Mouse (Mus musculus): ENCODE data around the gene Tnni1.
A peak's percentile ranks its signal among the peaks of the same experiment; 100 is the strongest.

Tnni1 gene

DNA sequence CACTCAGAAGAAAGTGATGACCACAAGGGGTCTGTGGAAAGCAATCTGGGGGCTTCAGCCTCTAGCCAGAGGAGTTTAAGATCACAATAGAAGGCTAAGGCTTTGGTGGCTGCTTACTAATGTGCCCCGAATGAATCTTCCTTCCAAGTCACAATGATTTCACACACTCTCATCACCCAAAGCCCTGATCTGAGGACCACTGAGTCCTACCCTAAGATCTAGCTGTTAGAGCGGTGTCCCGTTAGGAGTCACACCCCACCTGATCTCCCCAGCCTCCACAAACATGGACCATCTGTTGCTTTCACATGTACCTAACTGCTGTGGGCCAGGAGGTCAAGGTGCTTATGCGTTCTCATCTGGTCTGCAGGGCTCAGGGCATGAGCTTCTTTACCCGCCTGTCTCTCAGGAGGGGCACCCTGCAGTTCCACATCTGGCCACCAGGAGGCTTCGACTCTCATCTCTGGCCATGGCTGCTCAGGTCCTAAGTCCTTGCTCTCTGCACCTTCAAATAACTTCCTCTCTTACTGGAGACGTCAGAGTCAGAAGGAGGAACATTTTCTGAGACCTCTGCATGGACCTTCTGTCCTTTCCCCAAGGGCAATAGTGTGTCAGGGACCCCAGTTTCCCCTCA, 31.9 kb downstream of the Tnni1 start:
- DNase-seq, result peak; percentile 88

DNA sequence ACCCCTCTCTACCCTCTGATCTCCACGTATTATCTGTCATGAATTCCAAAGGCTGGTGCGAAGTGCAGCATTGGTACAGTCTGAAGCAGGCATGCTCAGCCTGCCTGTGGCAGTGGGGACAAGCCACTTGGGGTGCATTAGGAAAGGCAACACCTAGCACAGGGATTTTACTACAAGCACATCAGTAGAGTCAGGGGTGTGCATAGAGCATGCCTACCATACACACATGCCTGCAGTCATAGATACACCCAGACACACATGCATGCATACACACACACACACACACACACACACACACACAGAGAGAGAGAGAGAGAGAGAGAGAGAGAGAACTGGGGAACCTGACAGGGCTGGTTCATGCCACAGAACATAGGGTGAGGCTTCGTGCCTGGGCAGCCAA, 33.0 kb downstream of the Tnni1 start:
- DNase-seq, result no peak

DNA sequence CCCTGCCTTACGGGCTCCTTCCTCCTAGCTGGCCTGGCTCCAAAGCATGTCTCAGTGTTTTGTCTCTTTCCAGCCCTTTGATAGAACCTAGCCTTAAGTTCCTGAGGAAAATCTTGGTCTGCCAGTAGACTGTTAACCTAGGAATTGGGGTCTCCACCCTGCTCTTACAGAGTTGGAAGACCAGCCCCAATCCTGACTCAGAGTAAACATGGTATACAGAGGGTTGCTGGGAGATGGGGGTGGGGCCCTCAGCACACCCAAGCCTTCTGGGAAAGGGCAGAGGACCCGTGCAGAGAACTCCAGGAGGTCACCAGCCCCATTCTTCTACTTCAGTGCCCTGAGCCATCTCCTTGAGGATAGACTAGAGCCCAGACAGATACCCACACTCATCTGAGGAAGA, 33.4 kb downstream of the Tnni1 start:
- DNase-seq, result no peak

DNA sequence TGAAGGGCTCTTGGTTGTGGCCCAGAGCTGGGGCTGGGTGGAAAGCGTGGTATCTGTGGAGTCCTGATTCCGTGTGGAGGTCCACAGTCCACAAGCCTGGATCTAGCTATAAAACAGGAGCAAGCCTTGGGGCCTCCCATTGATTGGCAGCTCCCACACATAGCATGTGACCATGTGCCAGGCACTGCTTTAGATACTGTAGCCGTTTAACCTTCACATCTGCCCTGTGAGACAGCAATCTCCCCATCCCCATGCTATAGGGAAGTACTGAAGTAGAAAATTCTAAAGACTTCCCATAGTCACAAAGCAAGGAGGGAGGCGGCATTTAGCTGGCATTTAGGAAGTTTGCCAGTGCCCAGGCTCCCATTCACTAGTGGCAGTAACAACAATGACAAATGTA, 33.8 kb downstream of the Tnni1 start:
- no peak for DNase-seq

DNA sequence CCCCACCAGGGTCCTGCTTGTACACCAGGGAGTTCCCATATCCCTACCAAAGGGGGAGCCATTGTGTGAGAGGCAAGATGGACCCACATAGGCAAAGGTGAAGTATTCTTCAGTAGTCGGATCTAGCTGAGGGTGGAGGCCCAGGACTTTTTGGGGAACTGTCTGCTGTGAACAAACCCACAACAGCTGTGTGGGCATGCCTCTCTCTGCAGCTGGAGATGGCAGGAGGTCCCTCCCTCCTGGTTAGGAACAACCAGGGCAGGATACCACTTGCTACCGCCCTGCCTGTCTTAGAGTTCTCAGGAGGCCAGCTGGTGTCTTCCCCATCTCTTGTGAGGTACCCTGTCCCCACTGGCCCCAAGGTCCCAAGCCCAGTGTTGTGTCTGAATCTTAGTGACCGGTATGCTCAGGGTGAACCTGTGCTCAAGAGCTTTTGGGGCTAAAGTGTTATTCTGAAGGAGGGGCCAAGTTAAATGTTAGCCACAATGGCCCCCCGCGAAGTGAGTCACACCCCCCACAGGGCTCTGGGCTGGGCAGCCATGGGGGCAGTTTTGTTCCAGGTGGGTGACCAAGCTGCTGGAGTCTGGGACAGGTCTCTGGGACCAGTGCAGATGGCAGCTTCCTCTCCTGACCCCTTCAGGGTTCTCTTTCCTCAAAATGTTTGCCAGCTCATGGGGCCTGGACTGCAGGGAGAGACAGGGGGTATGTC, 34.6 kb downstream of the Tnni1 start:
- DNase-seq, result no peak

DNA sequence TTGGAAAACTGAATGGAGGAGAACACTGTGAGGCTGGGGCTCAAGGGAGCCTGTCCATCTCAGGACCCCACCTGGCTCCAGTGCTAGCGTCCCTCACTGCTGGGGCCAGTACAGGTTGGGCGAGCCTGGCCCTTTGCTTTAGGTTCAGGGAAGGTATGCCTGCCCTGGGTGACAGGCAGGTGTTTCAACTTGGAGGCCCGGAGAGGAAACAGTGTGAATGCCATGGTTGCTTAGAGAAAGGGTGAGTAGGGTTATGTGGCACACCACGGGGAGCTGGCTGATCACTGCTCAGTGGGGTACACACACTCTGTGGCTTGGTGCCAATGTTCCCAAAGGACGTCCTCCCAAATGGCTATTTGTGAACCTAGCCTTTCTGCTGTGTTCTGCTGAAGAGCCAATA, 35.3 kb downstream of the Tnni1 start:
- no peak for DNase-seq

DNA sequence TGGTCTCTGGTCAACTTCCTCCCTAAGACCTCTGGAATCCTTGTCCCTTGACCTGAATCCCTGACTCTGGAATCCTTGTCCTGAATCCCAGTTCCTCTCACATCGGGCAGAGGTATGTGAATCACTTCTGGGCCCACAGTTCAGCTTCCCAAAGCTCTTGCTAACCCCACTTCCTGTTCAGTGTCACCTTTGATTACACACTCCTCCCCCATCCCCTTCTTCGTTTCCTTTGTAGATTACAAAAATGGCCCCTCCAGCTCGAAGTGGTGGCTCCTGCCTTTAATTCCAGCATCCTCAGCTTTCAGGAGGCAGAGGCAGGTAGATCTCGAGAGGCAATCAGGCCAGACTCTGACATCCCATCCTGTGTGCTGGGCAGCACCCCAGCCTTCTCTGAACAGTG, 38.4 kb downstream of the Tnni1 start:
- DNase-seq, result no peak

DNA sequence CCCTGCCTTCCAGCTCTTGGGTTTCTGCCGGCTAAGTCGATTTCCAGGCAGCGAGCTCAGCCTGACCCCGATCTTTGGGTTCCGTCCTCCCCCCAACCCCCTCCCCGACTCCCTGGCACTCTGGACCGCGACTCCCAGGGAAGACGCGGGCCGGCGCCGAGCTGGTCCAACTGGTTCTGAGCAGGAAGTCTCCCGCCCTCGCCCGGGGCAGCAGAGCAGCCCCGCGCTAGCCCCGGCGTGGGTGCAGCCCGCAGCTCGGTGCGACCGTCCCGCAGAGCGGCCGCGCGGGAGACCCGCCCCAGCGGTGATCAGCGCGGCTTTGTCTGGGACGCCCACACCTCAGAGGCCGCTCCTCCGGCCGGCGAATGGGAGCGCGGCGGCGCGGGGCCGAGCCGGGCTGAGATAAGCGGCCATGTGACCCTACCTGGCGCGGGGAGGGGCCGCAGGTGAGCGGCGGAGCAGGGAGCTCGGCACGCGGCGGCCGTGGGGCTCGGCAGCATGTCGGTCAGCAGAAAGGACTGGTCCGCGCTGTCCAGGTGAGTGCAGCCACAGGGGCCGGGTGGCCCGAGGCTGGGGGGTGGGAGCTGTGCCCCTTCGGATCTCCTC, 39.4 kb downstream of the Tnni1 start, which contains the start of gene Lad1:
TSS of gene Lad1 (plus strand) at position 118 of the 606 bp plus-strand sequence.
- peak; percentile 56 for DNase-seq

DNA sequence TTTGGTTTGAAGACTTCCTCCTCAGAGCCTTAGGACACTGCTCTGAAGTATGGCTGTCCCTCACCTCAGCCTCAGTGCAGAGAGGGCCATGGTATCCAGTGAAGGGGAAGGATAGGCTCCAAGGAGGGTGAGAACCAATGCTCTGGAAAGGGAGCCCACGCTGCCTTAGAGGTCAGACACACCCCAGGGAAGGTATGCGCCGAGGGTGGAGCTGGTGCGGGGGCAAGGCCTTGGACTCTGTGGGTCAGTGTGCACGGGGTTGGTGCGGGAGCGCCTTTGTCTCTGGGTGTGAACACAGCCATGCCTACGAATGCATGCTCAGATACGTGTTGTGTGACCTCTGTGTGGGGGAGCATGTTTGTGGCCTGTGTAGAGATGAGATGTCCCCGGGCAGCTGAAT, 40.8 kb downstream of the Tnni1 start:
- no peak for DNase-seq

DNA sequence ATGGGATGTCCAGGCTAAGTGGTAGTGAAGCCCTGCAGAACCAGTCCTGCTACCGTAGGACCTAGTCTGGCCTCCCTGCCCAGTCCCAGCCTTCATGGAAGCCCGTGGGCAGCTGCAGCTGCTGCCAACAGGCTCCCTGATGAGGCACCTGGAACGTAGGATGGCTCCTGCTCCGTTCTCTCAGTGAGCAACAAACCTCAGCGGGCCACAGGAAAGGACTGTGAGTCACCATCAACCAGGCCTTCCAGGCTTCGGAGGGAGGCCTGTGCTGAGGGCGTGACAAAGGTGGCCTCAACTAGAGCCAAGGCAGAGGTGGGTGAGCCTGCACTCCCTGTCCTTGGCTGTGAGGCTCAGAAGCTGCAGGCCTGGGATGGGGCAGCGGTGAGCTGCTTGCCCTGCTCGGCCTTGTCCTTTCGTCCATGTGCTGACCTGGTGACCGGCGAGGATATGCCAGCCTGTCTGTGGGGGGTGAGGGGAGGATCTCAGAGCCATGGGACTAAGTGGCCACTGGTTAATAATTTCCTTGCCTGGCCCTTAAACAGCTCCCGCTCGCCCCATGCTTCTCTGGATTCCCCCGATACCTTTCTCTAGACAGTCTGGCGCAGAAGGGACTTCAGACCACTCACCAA, 41.6 kb downstream of the Tnni1 start:
- DNase-seq, result no peak

DNA sequence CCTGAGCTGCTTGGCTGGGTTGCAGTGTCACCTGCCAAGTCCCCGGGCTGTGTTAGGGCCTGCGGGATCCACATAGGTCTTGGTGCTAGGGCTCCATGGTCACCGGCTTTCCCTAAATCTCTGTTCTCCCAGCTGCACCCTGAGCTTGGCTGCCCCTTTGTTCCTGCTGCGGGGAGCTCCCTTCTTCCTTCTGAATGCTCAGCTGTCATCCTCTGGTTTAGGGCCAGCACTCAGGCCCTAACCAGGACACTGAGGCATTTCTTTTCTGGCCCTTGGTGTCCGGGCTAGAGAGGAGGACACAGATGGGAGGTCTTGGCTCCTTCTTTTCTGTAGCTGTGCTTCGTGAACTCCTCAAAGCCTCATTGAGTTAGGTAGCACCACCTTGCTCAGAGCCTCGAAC, 42.5 kb downstream of the Tnni1 start:
- DNase-seq, result no peak

DNA sequence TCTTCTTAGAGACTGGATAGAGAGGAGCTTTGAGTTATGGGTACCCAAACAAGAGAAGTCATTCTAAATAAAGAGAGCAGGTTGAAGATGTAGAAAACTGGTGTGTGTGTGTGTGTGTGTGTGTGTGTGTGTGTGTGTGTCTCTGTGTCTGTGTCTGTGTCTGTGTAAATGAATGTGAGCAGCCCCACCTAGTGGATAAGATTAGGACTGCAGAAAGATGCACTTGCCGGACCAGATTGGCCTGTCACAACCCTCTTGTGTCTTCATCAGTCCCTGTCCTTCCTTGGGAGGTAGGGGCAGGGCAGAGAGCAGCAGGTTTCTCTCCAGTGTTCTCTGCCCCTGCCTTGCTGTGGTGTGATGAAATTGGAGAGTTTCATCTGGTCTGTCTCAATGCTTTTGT, 49.7 kb downstream of the Tnni1 start:
- peak; percentile 57 for DNase-seq

DNA sequence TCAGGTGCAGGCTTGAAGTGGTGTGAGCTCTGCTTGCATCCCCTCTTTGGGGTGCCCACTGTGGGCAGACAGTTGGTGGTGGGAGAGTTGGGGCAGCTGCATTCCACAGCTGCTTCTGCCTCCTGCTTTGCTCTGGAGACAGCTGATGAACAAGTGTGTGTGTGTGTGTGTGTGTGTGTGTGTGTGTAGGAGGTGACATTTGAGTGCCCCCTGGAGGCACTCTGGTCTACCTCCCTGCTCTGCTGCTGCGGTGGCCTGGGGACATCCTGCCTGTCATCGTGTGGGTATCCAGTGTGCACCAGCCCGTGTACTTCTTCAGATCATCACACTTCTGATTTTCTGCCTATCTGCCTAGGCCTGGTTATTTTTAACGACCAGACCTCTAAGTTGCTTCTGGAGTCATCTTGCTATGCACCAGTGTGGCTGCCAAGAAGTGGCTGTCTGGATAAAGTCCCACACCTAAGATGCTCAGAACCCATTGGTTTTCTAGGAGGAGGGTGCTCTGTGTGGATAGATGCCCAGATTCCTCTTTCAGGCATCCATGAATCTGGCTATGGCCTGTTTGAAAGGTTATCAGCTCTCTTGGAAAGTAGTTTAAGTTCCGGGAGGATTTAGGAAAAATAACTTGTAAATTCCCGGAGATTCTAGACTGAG, 55.1 kb downstream of the Tnni1 start:
- DNase-seq, result no peak

DNA sequence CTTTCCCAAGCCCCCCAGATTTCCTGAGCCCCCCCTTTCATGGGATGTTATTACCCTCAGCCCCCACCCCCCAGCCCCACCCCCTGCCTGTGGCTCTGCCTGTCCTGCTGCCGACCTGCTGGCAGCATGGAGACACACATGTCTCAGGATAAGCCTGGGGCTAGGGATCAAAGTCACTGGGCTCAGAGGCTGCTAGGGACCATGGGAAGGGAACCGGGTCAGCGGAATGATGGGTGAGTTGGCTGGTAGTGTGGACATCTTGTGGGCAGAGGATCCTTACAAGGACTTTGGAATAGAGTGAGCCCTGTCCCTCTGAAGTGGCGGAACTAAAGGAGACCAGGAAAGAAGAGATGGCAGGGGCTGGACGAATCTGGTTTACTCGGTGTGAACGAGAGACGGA, 55.7 kb downstream of the Tnni1 start:
- DNase-seq, result no peak

DNA sequence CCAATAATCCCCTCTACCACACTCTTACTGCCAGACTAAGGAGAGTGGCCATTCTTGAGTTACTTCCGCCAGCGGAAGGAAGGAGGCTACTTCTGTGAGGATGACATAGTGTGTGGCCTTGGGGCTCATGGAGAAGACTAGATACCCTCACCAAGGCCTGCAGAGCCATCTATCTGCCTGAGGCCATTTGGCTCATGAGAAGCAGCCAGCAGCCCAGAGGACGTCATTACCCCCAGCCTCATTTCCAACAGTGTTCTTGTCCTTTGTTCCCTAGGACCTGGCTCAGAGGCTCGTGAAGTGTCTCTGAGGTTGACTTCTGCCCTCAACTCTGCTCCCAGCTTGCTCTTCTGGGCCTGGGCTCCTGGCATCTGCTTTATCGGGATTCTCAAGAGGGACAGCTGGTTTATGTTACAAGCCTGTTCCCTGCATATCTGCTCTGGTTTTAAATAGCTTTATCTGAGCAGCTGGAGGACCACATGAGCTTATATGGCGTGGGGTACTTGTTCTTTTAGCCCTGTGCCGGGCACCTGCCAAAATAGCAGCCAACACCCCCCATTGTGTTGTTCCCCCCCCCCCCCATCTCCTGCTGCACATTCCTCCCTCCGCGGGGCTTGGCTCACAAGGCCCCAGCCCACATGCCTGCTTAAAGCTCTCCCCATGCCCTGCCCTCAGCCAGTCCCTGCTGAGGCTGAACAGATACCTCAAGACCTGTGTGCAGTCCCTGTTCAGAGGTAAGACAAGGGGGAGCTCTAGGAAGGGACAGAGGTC, 56.7 kb downstream of the Tnni1 start, which contains the start of gene Tnnt2:
TSS of gene Tnnt2 (plus strand) at position 639 of the 768 bp plus-strand sequence.
- no peak for DNase-seq

DNA sequence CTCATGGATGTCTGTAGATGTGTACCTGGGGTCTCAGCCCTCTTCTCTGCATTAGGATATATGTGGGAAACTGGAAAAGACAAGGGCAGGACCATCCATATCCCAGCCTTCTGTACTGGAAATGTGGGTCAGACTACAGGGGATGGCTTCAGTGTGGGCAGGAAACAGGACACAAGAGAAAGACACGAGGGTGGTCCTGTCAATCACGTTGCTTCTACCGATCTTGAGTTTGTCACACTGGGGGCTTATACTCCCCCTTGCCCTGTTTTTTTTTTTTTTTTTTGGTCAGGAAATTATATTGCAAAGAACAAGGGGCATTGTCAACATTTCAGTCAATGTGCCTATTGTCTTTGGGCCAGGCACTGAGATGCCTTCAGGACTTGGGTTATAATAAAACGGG, 59.4 kb downstream of the Tnni1 start:
- no peak for DNase-seq

DNA sequence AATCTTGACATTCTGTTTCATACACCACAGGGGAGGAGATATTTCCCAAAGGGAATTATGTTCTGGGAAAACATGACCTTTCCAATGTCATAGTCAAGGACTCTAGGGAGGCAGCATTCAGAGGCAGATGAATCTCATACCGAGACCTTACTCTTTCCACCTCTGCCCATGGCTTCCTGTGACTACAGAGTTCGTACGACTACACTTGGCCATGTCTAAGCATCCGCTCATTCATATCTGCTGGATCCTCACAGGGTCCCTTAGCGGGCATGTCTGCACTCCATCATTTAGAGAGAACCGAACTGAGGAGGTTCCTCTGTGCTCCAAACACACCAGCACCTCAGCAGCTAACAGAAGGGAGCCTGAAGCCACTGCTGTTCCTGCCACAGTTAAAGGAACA, 59.8 kb downstream of the Tnni1 start:
- no peak for DNase-seq

DNA sequence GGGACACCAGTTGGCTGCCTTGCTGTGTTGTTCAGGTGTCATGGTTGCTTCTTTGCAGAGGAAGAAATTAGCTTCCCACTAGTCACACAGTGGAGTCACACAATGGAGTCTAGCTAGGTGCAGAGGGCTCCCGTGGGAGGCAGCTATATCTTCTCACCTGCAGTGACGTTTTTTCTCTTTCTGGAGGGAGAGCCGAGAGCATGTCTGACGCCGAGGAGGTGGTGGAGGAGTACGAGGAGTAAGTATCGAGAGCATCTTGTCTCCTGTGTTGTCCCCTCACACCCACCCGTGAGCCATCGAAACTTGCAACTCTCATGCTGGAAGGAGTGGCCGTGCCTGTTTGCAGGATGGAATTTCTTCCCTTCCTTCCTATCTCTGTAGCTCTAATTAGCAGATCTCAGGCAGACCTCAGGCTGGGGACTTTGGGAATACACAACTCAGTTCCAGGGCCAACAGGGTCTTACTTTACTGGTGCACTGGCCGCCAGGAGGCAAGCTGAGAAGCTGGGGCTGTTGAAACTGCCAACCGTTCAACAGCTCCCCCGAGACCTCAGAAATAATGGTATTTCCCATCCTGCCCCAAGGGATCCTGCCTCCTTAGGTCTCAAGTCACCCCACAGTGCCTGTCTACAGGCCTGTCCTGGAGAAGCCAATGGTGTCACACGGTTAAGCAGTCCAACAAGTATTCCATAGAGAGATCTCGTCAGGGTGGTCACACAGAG, 61.6 kb downstream of the Tnni1 start:
- DNase-seq, result no peak

DNA sequence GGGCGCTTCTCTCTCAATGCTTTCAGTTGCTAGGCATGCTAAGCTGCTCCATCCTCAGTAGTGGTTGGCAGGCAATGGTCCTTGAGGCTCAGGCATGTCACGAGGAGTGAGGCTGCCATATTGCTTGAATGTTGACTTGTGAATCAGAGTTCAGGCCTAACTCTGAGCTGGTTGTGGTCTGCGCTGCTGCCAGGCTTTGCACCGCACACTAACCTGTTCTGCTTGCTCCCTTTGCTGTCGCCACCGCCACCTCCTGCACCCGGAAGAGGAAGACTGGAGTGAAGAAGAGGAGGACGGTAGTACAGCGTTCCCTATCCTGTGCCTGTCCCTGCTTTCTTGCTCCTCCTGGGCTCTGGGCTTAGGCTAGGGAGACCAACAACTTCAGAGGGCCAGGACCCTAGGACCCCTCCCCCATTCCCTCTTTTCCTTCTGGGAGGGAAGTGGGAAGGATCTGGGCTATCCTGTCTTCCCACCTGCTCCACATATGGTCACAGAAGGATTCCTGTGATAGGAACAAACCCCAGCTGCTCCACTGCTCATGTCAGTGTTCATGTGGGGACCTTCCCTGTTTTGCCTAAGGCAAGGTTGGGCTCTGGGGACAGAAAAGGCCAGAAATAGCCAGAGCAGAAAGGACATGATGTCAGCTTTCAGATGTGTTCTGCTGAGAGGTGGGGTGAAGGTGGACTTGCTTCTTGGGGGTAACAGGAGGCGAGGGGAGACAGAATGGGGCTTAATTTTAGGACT, 64.5 kb downstream of the Tnni1 start:
- no peak for DNase-seq

DNA sequence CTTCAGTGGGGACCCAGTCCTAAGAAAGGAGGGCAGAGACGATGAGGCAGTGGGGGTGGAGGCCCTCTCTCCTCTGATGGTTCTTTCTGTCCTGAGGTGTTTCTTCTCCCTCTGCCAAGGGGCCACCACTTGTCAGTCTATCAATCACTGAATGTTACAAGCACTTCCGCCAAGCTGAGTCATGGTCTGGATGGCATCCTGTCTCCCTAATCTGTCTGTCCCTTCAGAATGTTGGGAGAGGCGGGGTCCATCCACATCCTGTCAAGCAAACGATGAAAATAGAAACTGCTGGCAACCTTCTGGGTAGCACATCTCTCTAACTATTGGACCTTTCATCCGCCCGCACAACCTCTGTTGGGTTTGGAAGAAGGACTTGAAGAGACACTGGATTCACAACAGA, 65.2 kb downstream of the Tnni1 start:
- DNase-seq, result peak; percentile 81

DNA sequence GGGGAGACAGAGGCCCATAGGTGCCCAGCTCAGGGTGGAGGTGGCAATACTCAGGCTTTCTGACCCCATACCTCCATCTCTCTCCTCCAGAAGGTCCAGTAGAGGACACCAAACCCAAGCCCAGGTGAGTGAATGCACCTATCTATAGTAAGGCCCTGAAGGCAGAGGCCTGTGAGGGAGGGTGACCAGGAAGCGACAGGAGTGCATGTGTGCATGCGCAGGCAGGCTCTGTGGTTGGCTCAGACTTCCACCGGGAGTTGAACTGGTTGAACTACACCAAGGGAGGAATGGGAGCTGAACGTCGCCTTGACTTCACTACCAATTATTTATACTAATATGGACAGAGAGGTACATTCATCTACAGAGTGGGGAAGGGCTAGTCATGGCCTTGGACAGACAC, 67.4 kb downstream of the Tnni1 start:
- no peak for DNase-seq

Measured in lung, postnatal 10 days (tissue).